In genomic region chr3:61185789-61186188, GRCm38 (mm10) we compare ENCODE assay signal across 11 mouse cellular contexts.
DNase-seq lines count a peak whose midpoint lies in the region; ATAC-seq and TF ChIP-seq lines count a peak whose summit lies in the region.
"Had no signal": no experiment of that assay in that cellular context is flagged by ENCODE, and none has a peak within 500 bp of the region (broad histone marks: within the 10 kb centered on the region; RNA-seq: fewer than 3 reads in every experiment).

No protein-coding gene starts in this region.

- H3K9ac ChIP-seq in heart, embryonic 11.5 days (ENCODE audit: low read depth, low read length), result no peak overlapping the region
- no peak overlapping the region for H3K9ac ChIP-seq in liver, postnatal 0 days (replicated peaks)

- no peaks in the 10 kb centered on the region for H3K9me3 ChIP-seq in heart, embryonic 11.5 days (replicated peaks; ENCODE audit: control insufficient read depth, low read length)
- no peaks in the 10 kb centered on the region for H3K9me3 ChIP-seq in liver, postnatal 0 days (ENCODE audit: low read length)

- peak; percentile 28 for DNase-seq in heart, adult 8-10 months (ENCODE audit: low spot score)
- no peak for DNase-seq in liver, postnatal 0 days
- no peak for DNase-seq in liver
- peak; percentile 42 for DNase-seq in Muller cell, postnatal 12 days (ENCODE audit: inconsistent ontology term)
- no peak for DNase-seq in yolk sac, embryonic 10.5 days (ENCODE audit: low spot score)
- no peak for DNase-seq in thymus, postnatal 10 days (ENCODE audit: low spot score in 2 of 2)
- DNase-seq: cerebellum, adult 18-20 months; thymus, adult 2 months had no signal

- no peaks in the 10 kb centered on the region for H3K36me3 ChIP-seq in heart, embryonic 11.5 days (ENCODE audit: control insufficient read depth, insufficient read depth, low read length)
- no peaks in the 10 kb centered on the region for H3K36me3 ChIP-seq in liver, postnatal 0 days (replicated peaks; ENCODE audit: insufficient read depth, low read length)

- H3K27me3 ChIP-seq in heart, embryonic 11.5 days (ENCODE audit: control insufficient read depth, insufficient read depth, low read length), result no peaks in the 10 kb centered on the region
- H3K27me3 ChIP-seq in liver, postnatal 0 days (ENCODE audit: insufficient read depth, low read length), result no peaks in the 10 kb centered on the region

- H3K27ac ChIP-seq in heart, embryonic 11.5 days (ENCODE audit: low read depth, low read length), result no peak overlapping the region
- H3K27ac ChIP-seq in liver, postnatal 0 days (ENCODE audit: low read depth), result no peak overlapping the region
- H3K27ac ChIP-seq: macrophage had no signal

- no peak for ATAC-seq in heart, embryonic 11.5 days (replicated peaks; ENCODE audit: insufficient number of reproducible peaks, low FRiP score, low TSS enrichment)
- no peak for ATAC-seq in liver, postnatal 0 days
- peak; percentile 63; the same call in 1 of the 2 replicates for ATAC-seq in common myeloid progenitor, adult 5-6 weeks (replicated peaks; ENCODE audit: low read depth, poor library complexity, severe bottlenecking)

- no peak overlapping the region for H3K4me2 ChIP-seq in heart, embryonic 11.5 days
- H3K4me2 ChIP-seq in liver, postnatal 0 days (ENCODE audit: low read depth, low read length), result no peak overlapping the region

- 26% methylated on average over 1 of the region's 1 CpGs for WGBS in heart, embryonic 11.5 days (ENCODE audit: insufficient replicate concordance)
- 12% methylated on average over 1 of the region's 1 CpGs for WGBS in liver, postnatal 0 days (ENCODE audit: insufficient replicate concordance)

- no peak for TF ChIP-seq EP300 in liver, postnatal 0 days (IDR thresholded peaks at IDR 0.05; ENCODE audit: low read depth)

- H3K4me1 ChIP-seq in heart, embryonic 11.5 days (ENCODE audit: control insufficient read depth, insufficient read depth, low read length), result no peaks in the 10 kb centered on the region
- H3K4me1 ChIP-seq in liver, postnatal 0 days (ENCODE audit: insufficient read depth), result no peaks in the 10 kb centered on the region

- no peak overlapping the region for H3K4me3 ChIP-seq in heart, embryonic 11.5 days (ENCODE audit: low read depth, low read length)
- H3K4me3 ChIP-seq in liver, postnatal 0 days (ENCODE audit: low read depth, low read length), result no peak overlapping the region

- TF ChIP-seq CTCF in liver, postnatal 0 days (IDR thresholded peaks at IDR 0.05; ENCODE audit: low read depth), result peak; percentile 45

Comparison
In these comparisons a context has a peak if more than half of its experiments do, and no peak if none do; other contexts are left out.
1. DNase-seq: peak in heart, adult 8-10 months (single experiment) and Muller cell, postnatal 12 days (single experiment); none in liver, postnatal 0 days (single experiment), liver (single experiment), yolk sac, embryonic 10.5 days (single experiment) and thymus, postnatal 10 days (0 of 2).